Mouse (Mus musculus) forebrain, embryonic 11.5 days (tissue): Measurements from ENCODE around the gene Trim21. TPM values are rescaled to one million over a fixed set of nuclear protein-coding genes. Genes with fewer than 3 reads are reported as not detected.
A peak's percentile ranks its signal among the peaks of the same experiment; 100 is the strongest.

ENCODE experiments used
- ATAC-seq: fragments of 200-750 bp; cut with Nextera tagmentation; replicated peaks from 2 replicates; pipeline ENCODE4 v1.8.0; 2017; ENCODE audit warnings: moderate TSS enrichment; ENCODE audit not compliant: low FRiP score
- DNase-seq: peaks from one replicate; pipeline ENCODE4 v3.0.0-alpha.2; 2017; ENCODE audit warnings: low spot score
- H3K27ac ChIP-seq: fragments of 300-500 bp; sonication (generic); 2 replicates; pipeline ENCODE4 v1.5.1; 2014; ENCODE audit warnings: low read depth, low read length
- H3K27me3 ChIP-seq: fragments of 300-500 bp; sonication (generic); 2 replicates; pipeline ENCODE4 v1.6.1; 2014; ENCODE audit warnings: mild to moderate bottlenecking, low read length, mixed read lengths; ENCODE audit not compliant: control insufficient read depth, insufficient read depth
- H3K36me3 ChIP-seq: fragments of 300-500 bp; sonication (generic); 2 replicates; pipeline ENCODE4 v1.6.1; 2014; ENCODE audit warnings: mild to moderate bottlenecking, low read length, moderate library complexity, mixed read lengths; ENCODE audit not compliant: control insufficient read depth, insufficient read depth
- H3K4me1 ChIP-seq: fragments of 300-500 bp; sonication (generic); replicated peaks from 2 replicates; pipeline ENCODE4 v1.6.1; 2014; ENCODE audit warnings: low read length, mixed read lengths; ENCODE audit not compliant: control insufficient read depth, insufficient read depth
- H3K4me2 ChIP-seq: fragments of 300-500 bp; sonication (generic); 2 replicates; pipeline ENCODE4 v1.6.1; 2014; ENCODE audit warnings: low read depth, mild to moderate bottlenecking, low read length, moderate library complexity, mixed read lengths; ENCODE audit not compliant: severe bottlenecking
- H3K4me3 ChIP-seq: fragments of 300-500 bp; sonication (generic); 2 replicates; pipeline ENCODE4 v1.5.1; 2014; ENCODE audit warnings: low read depth, low read length
- H3K9ac ChIP-seq: fragments of 300-500 bp; sonication (generic); 2 replicates; pipeline ENCODE4 v1.6.1; 2014; ENCODE audit warnings: low read length
- H3K9me3 ChIP-seq: fragments of 300-500 bp; sonication (generic); 2 replicates; pipeline ENCODE4 v1.6.1; 2016; ENCODE audit warnings: low read length, mixed read lengths; ENCODE audit not compliant: control insufficient read depth
- WGBS: fragments of 180-500 bp; shearing (Covaris S2); extraction: QIAGEN DNeasy Blood & Tissue Kit; methylation state at CpG from one replicate; pipeline ENCODE4 v1.1.7; 2014; 5-methylcytosine and 5-hydroxymethylcytosine counted together
- polyA plus RNA-seq: library from polyadenylated mRNA; unstranded; fragments of >200 nt; fragmentation: Nextera tagmentation; extraction: Ambion mirVana; gene quantifications from 2 replicates; pipeline ENCODE4 v1.2.1, GENCODE M21; 2014

Trim21 gene
- 0.16 and 0.25 TPM in 2 replicates for polyA plus RNA-seq

GRCm38 (mm10) chr7:102564999-102565997 lies at the start of gene Trim21:
Trim21 (minus strand) TSS chr7:102565486.
- WGBS, result 22% methylated on average over 10 of the region's 10 CpGs
- Histone ChIP-seq H3K4me1 (0 out of 2 replicates have a peak, but pooled peaks cover 2% of the 10 kb centered on the region), H3K27ac (no peak within 1 kb of the TSS), H3K4me2 (peak within 1 kb of the TSS; percentile 42), H3K27me3 (no peaks in the 10 kb centered on the region), H3K9me3 (no peaks in the 10 kb centered on the region), H3K36me3 (no peaks in the 10 kb centered on the region), H3K9ac (peak within 1 kb of the TSS; percentile 45; the same call in 1 of the 2 replicates), H3K4me3 (peak within 1 kb of the TSS; percentile 29)
- ATAC-seq (peak; percentile 94), DNase-seq (peak; percentile 65)

- no peaks in the 10 kb centered on the region for H3K27me3 ChIP-seq
- H3K36me3 ChIP-seq, result no peaks in the 10 kb centered on the region
- DNase-seq (no peak), ATAC-seq (no peak)
- no peaks in the 10 kb centered on the region for H3K4me1 ChIP-seq
- whole genome bisulfite sequencing, result 70% methylated on average over 1 of the region's 1 CpGs
- H3K9me3 ChIP-seq, result no peaks in the 10 kb centered on the region
- H3K4me3 ChIP-seq, result no peak within 1 kb of the TSS
- no peak within 1 kb of the TSS for H3K9ac ChIP-seq
- no peak within 1 kb of the TSS for H3K27ac ChIP-seq
- H3K4me2 ChIP-seq, result no peak within 1 kb of the TSS
These were observed 32.2 kb upstream of the Trim21 start, which contains the start of gene Olfr552 for GRCm38 (mm10) chr7:102597378-102598031. Olfr552 (plus strand) TSS chr7:102597770.

DNA sequence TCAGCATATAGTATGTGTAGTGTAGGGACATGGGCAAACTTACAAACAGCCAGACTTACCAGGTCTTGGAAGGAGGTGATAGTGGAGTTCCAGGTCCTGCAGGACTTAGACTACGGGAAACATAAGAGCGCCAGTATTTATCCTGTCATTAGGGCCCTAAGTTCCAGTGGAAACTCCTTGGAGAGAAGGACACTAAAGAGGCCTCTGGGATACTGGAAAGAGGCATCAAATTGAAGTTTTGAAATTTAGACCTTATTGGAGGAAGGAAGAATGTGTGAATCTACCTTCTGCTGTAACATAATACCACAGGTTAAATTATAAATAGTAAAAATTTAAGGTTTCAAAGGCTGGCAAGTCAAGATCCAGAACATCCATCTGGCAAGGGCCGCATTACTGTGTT lies 26.5 kb upstream of the Trim21 start, which contains the start of gene Olfr551:
Gene Olfr551 (minus strand): TSS at position 101 of the 400 bp plus-strand sequence.
- Histone ChIP-seq H3K4me3 (no peak within 1 kb of the TSS), H3K27me3 (no peaks in the 10 kb centered on the region), H3K36me3 (no peaks in the 10 kb centered on the region), H3K27ac (no peak within 1 kb of the TSS), H3K9me3 (no peaks in the 10 kb centered on the region), H3K4me1 (no peaks in the 10 kb centered on the region), H3K4me2 (no peak within 1 kb of the TSS), H3K9ac (no peak within 1 kb of the TSS)
- no peak for ATAC-seq
- no peak for DNase-seq
- 94% methylated on average over 3 of the region's 3 CpGs for WGBS

- Histone ChIP-seq H3K4me2 (no peak overlapping the region), H3K27me3 (no peaks in the 10 kb centered on the region), H3K36me3 (no peaks in the 10 kb centered on the region), H3K4me3 (no peak overlapping the region), H3K9ac (no peak overlapping the region), H3K9me3 (no peaks in the 10 kb centered on the region), H3K27ac (no peak overlapping the region), H3K4me1 (no peaks in the 10 kb centered on the region)
- DNase-seq (no peak), ATAC-seq (no peak)
- WGBS, result 59% methylated on average over 6 of the region's 6 CpGs
These were observed 10.7 kb upstream of the Trim21 start for GRCm38 (mm10) chr7:102575998-102576397.

DNA sequence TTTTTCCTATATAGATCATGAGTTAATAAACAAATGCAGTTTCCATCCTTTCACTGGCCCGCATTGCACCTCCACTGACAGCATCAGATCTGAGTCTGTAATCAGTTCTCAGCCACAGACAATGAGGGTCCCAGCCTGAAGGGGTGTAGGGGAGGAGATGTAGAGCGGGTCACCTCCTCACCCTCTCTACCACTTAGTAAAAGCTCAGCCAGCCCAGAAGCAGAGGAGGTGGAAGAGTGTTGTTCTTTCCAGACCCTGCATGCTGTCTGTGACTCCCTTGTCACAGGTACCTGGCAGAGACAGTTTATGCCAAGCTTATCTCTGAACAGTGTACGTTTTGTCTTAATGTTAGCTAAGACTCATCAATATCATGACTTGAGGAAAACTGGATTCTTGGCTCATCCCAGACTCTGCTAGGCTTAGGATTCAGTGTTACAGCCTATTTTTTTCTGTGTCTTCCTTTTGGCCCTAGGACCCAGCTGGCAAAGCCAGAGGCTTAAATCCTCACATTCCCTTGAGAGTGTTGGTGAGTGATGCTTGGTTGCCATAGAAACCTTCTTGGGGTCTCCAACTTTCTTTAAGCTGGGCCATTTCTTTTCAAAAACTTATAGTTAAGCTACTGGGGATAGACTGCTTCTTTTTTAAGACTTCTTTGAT lies 8.0 kb upstream of the Trim21 start:
- Histone ChIP-seq H3K4me2 (no peak overlapping the region), H3K4me1 (no peaks in the 10 kb centered on the region), H3K9ac (no peak overlapping the region), H3K4me3 (no peak overlapping the region), H3K27me3 (no peaks in the 10 kb centered on the region), H3K27ac (no peak overlapping the region), H3K36me3 (no peaks in the 10 kb centered on the region), H3K9me3 (no peaks in the 10 kb centered on the region)
- 69% methylated on average over 3 of the region's 3 CpGs for WGBS
- no peak for DNase-seq
- ATAC-seq, result peak; percentile 63; the same call in 1 of the 2 replicates

- H3K27me3 ChIP-seq, result no peaks in the 10 kb centered on the region
- no peak within 1 kb of the TSS for H3K27ac ChIP-seq
- 94% methylated on average over 8 of the region's 8 CpGs for WGBS
- H3K9me3 ChIP-seq, result no peaks in the 10 kb centered on the region
- H3K36me3 ChIP-seq, result no peaks in the 10 kb centered on the region
- no peaks in the 10 kb centered on the region for H3K4me1 ChIP-seq
- no peak for ATAC-seq
- H3K4me3 ChIP-seq, result no peak within 1 kb of the TSS
- H3K9ac ChIP-seq, result no peak within 1 kb of the TSS
- DNase-seq, result no peak
- no peak within 1 kb of the TSS for H3K4me2 ChIP-seq
These were observed 5.9 kb upstream of the Trim21 start, which contains the start of gene Olfr550 for GRCm38 (mm10) chr7:102571142-102571541. Olfr550 (plus strand) TSS chr7:102571442.

- no peaks in the 10 kb centered on the region for H3K27me3 ChIP-seq
- no peak overlapping the region for H3K4me2 ChIP-seq
- 92% methylated on average over 4 of the region's 4 CpGs for WGBS
- no peak overlapping the region for H3K4me3 ChIP-seq
- no peak overlapping the region for H3K9ac ChIP-seq
- H3K4me1 ChIP-seq, result 0 out of 2 replicates have a peak, but pooled peaks cover 2% of the 10 kb centered on the region
- no peaks in the 10 kb centered on the region for H3K9me3 ChIP-seq
- DNase-seq, result no peak
- H3K36me3 ChIP-seq, result no peaks in the 10 kb centered on the region
- ATAC-seq, result no peak
- no peak overlapping the region for H3K27ac ChIP-seq
These were observed 933 bp upstream of the Trim21 start for GRCm38 (mm10) chr7:102566219-102566618.

GRCm38 (mm10) chr7:102553279-102553678 lies 12.0 kb downstream of the Trim21 start:
- Histone ChIP-seq H3K9me3 (no peaks in the 10 kb centered on the region), H3K27ac (no peak overlapping the region), H3K36me3 (no peaks in the 10 kb centered on the region), H3K27me3 (no peaks in the 10 kb centered on the region), H3K4me3 (no peak overlapping the region), H3K9ac (no peak overlapping the region), H3K4me1 (no peaks in the 10 kb centered on the region), H3K4me2 (no peak overlapping the region)
- ATAC-seq (no peak), DNase-seq (no peak)
- WGBS, result 80% methylated on average over 3 of the region's 3 CpGs
